Mouse (Mus musculus) C2C12 (cell line): Measurements from ENCODE around the gene Fhl4. TPM values are rescaled to one million over a fixed set of nuclear protein-coding genes. Genes with fewer than 3 reads are reported as not detected.

Experiments
- H3K27me3 ChIP-seq: one replicate; pipeline ENCODE4 v1.6.1; 2011; ENCODE audit not compliant: control insufficient read depth, insufficient read depth, insufficient read length
- H3K36me3 ChIP-seq: one replicate; pipeline ENCODE4 v1.6.1; 2011; ENCODE audit not compliant: control insufficient read depth, insufficient read depth
- H3K4me3 ChIP-seq: one replicate; pipeline ENCODE4 v1.5.1; 2011; ENCODE audit warnings: mild to moderate bottlenecking, control low read depth; ENCODE audit not compliant: poor library complexity, insufficient read depth, severe bottlenecking
- H3K79me2 ChIP-seq: one replicate; pipeline ENCODE4 v1.6.1; 2011; ENCODE audit not compliant: control insufficient read depth, insufficient read depth
- H3K79me3 ChIP-seq: one replicate; pipeline ENCODE4 v1.6.1; 2011; ENCODE audit warnings: low read depth, control low read depth
- H3ac ChIP-seq: one replicate; pipeline ENCODE3; 2011; ENCODE audit warnings: low read depth; ENCODE audit not compliant: control insufficient read depth, insufficient read length
- CEBPB ChIP-seq: IDR thresholded peaks from one replicate; pipeline ENCODE4 v1.6.1; 2011; ENCODE audit warnings: low read depth, mild to moderate bottlenecking, control low read depth, moderate library complexity
- CTCF ChIP-seq: IDR thresholded peaks from one replicate; pipeline ENCODE4 v1.5.1; 2011; ENCODE audit not compliant: control insufficient read depth, insufficient read depth, insufficient read length
- FOSL1 ChIP-seq: IDR thresholded peaks from one replicate; pipeline ENCODE4 v1.8.0; 2011; ENCODE audit warnings: mild to moderate bottlenecking, low read length; ENCODE audit not compliant: poor library complexity, insufficient read depth, severe bottlenecking
- MAX ChIP-seq: IDR thresholded peaks from one replicate; pipeline ENCODE4 v1.6.1; 2011; ENCODE audit warnings: mild to moderate bottlenecking, control low read depth
- MYOD1 ChIP-seq: IDR thresholded peaks from one replicate; pipeline ENCODE4 v1.6.1; 2011; ENCODE audit warnings: low read depth; ENCODE audit not compliant: control insufficient read depth, insufficient read length
- MYOG ChIP-seq: IDR thresholded peaks from one replicate; pipeline ENCODE4 v1.6.1; 2011; ENCODE audit not compliant: control insufficient read depth, insufficient read length; ENCODE audit errors: extremely low read depth
- USF1 ChIP-seq: IDR thresholded peaks from one replicate; pipeline ENCODE4 v1.6.1; 2011; ENCODE audit warnings: low read depth, mild to moderate bottlenecking, control low read depth, moderate library complexity
- polyA plus RNA-seq: library from polyadenylated mRNA; unstranded; fragments of >200 nt; fragmentation: generic; extraction: Trizol; gene quantifications from one replicate; pipeline ENCODE4 v1.2.1, GENCODE M21; 2012; ENCODE audit warnings: missing spikeins

Gene Fhl4
- polyA plus RNA-seq, 1 experiment: 0.12 TPM

DNA sequence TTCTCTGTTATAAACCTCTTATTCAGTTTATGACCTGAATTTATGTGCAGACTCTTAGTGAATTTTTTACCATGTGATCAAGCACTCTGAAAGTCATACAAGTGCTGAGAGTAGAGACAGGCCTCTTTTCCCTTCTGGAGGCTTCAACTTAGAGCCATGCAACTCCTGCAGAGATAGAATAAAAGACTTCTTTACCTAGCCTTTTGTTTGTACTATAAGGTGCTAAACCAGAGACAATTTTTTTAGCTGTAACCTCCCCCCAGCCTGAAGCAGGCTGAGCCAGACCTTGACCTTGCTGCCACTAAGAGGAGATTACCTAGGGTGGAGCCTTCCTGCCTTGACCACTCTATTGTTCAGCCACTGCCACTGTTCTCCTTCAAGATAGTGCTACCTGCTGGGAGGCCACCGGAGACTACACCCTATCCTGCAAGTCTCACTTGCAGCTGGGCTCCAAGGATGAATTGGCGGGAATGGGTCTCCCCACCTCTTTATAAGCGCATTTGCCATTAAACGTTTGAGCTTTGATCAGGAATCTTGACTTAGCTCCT lies 30.6 kb downstream of the Fhl4 start:
- TF ChIP-seq USF1 (no peak), MYOG (no peak)
- Histone ChIP-seq H3K4me3 (no peak overlapping the region), H3K79me3 (no peaks in the 10 kb centered on the region), H3K27me3 (no peaks in the 10 kb centered on the region), H3K36me3 (no peaks in the 10 kb centered on the region), H3K79me2 (no peaks in the 10 kb centered on the region), H3ac (no peak overlapping the region)

DNA sequence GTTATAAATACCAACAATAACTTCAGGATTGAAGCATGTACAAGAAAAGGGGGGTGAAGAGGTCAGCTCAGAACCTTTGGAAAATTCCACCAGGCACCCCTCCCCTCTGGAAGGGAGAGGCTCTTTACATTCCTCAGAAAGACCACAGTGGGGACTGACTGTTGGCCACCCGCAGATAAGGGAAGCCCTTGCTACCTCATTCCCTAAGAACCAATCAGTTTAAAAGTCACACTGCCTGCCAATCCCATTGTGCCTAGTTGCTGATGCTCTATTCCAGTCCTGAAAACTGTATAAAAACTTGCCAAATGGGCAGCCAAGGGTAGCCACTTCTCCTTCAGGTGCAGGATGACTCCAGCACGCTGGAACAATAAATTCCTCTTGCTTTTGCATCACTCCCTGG lies 47.4 kb downstream of the Fhl4 start:
- H3K27me3 ChIP-seq: no peaks in the 10 kb centered on the region
- TF ChIP-seq CEBPB: no peak
- TF ChIP-seq CTCF: no peak
- TF ChIP-seq MYOG: no peak
- no peak for TF ChIP-seq MAX
- no peak for TF ChIP-seq MYOD1
- TF ChIP-seq FOSL1: no peak
- TF ChIP-seq USF1: no peak
- no peak overlapping the region for H3K4me3 ChIP-seq
- H3K79me3 ChIP-seq: no peaks in the 10 kb centered on the region
- no peak overlapping the region for H3ac ChIP-seq
- H3K79me2 ChIP-seq: no peaks in the 10 kb centered on the region
- H3K36me3 ChIP-seq: no peaks in the 10 kb centered on the region

DNA sequence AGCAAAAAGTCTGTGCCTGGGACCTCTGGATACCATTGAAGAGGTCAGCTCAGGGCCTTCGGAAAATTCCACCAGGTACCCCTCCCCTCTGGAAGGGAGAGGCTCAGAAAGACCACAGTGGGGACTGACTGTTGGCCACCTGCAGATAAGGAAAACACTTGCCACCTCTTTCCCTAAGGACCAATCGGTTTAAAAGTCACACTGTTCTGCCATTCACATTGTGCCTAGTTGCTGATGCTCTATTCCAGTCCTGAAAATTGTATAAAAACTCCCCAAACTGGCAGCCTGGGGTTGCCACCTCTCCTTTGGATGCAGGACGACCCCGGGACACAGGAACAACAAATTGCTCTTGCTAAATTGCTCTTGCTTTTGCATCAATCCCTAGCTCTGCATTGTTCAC lies 49.8 kb downstream of the Fhl4 start:
- no peaks in the 10 kb centered on the region for H3K79me3 ChIP-seq
- no peaks in the 10 kb centered on the region for H3K27me3 ChIP-seq
- H3K79me2 ChIP-seq: no peaks in the 10 kb centered on the region
- no peak overlapping the region for H3K4me3 ChIP-seq
- no peaks in the 10 kb centered on the region for H3K36me3 ChIP-seq
- H3ac ChIP-seq: no peak overlapping the region
- no peak for TF ChIP-seq CTCF
- TF ChIP-seq USF1: no peak
- TF ChIP-seq MYOD1: no peak
- no peak for TF ChIP-seq CEBPB
- no peak for TF ChIP-seq MAX
- no peak for TF ChIP-seq FOSL1
- no peak for TF ChIP-seq MYOG

DNA sequence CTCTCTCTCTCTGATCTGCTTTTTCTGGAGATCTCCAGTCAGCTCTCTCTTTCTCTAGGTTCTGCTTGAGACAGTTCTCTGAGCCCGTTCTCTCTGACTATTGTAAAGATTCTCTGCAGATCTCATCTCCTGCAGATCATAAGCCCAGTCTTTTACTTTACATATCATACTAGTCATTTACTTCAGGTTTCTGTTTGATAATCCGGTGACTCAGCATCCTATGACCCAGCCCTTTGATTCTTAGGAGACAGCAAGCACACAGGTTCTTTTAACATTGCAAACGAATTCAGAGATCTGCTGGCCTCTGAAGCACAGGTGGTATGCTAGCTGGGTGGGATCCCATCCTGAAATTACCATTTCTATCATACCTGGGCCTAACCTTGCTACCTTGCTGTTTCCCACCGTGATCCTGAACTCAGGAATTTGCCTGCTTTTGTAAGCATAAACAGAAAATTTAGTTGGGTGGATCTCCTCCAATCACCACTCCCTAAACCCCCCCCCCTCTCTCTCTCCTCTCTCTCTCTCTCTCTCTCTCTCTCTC lies 51.6 kb downstream of the Fhl4 start:
- H3K27me3 ChIP-seq: no peaks in the 10 kb centered on the region
- no peak for TF ChIP-seq USF1
- TF ChIP-seq MYOG: no peak
- no peak for TF ChIP-seq MAX
- TF ChIP-seq CEBPB: no peak
- TF ChIP-seq MYOD1: no peak
- no peaks in the 10 kb centered on the region for H3K79me2 ChIP-seq
- H3K36me3 ChIP-seq: no peaks in the 10 kb centered on the region
- no peaks in the 10 kb centered on the region for H3K79me3 ChIP-seq
- no peak overlapping the region for H3K4me3 ChIP-seq
- no peak overlapping the region for H3ac ChIP-seq

DNA sequence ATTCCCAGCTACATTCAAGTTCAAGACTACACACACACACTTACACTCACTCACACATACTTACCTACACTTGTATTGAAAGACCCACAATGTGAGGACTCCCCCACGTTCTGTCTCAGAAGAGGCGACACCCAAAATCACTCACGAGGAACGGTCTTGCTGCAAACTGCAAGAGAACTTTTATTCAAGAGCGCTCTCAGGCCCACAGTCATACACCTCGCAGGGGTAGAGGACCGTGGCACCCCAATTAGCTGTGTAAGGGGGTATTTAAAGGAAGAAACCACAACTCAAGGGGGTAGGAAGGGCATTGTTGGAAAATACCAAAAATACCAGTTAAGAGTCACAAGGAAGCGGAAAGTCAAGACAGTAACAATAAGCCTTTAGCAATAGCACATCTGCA lies 54.3 kb downstream of the Fhl4 start:
- Histone ChIP-seq H3K4me3 (no peak overlapping the region), H3K36me3 (no peaks in the 10 kb centered on the region), H3K79me2 (no peaks in the 10 kb centered on the region), H3K79me3 (no peaks in the 10 kb centered on the region), H3K27me3 (no peaks in the 10 kb centered on the region), H3ac (no peak overlapping the region)
- TF ChIP-seq MYOD1 (no peak), CTCF (no peak), FOSL1 (no peak), CEBPB (no peak), USF1 (no peak), MAX (no peak), MYOG (no peak)

DNA sequence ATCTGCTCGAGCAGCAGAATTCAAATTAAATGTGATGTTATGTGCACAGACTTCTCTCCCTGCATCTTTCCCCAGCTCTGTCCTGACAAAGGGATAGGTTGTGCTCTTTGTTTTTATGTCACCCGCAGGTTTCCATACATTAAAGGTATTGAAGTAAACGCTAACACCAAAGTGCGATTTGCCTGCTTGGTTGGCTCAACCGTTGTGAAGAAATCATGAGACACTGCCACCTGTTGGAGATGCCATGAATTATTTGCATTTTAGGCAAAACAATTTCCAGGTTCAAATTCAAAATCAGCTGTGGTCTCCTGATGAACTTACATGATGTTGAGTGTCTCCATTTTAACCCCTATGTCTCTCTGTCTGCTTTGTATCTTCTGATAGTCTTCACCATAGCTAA lies 55.7 kb downstream of the Fhl4 start:
- H3K4me3 ChIP-seq: no peak overlapping the region
- H3ac ChIP-seq: no peak overlapping the region
- H3K36me3 ChIP-seq: no peaks in the 10 kb centered on the region
- H3K79me3 ChIP-seq: no peaks in the 10 kb centered on the region
- no peaks in the 10 kb centered on the region for H3K79me2 ChIP-seq
- TF ChIP-seq MYOD1: no peak
- no peak for TF ChIP-seq USF1
- TF ChIP-seq FOSL1: no peak
- TF ChIP-seq CTCF: no peak
- TF ChIP-seq CEBPB: no peak
- no peak for TF ChIP-seq MAX
- no peak for TF ChIP-seq MYOG
- H3K27me3 ChIP-seq: no peaks in the 10 kb centered on the region

Other genes starting within 250 kb of the Fhl4 start
- gene Ric8b, start 184.9 kb downstream of the Fhl4 start, polyA plus RNA-seq: 6.4 TPM
- gene Tmem263, start 132 bp upstream of the Fhl4 start, polyA plus RNA-seq: 11.0 TPM
- 2.8 TPM for gene Mterf2, start 25.5 kb upstream of the Fhl4 start, polyA plus RNA-seq
- gene Cry1, start 82.6 kb upstream of the Fhl4 start, polyA plus RNA-seq: 6.5 TPM